Mouse (Mus musculus) stomach, embryonic 16.5 days (tissue): ENCODE measurements around the gene Tmem132c. TPM values are rescaled to one million over a fixed set of nuclear protein-coding genes. Genes with fewer than 3 reads are reported as not detected.
"Not testable (repeated sequence)": the region's sequence is repeated elsewhere in the genome, so short reads cannot be mapped to it uniquely, and the experiment has no call there.

ENCODE experiments used
- ATAC-seq: fragments of 200-750 bp; cut with Nextera tagmentation; 2 replicates; pipeline ENCODE4 v1.8.0; 2017; ENCODE audit warnings: moderate number of reproducible peaks, moderate TSS enrichment; ENCODE audit not compliant: insufficient read depth, low FRiP score
- H3K27ac ChIP-seq: fragments of 300-500 bp; sonication (generic); 2 replicates; pipeline ENCODE4 v1.5.1; 2014; ENCODE audit warnings: low read length
- H3K27me3 ChIP-seq: fragments of 300-500 bp; sonication (generic); 2 replicates; pipeline ENCODE4 v1.6.1; 2014; ENCODE audit warnings: low read length, control low read depth, mixed read lengths; ENCODE audit not compliant: control insufficient read depth, insufficient read depth
- H3K36me3 ChIP-seq: fragments of 300-500 bp; sonication (generic); 2 replicates; pipeline ENCODE4 v1.6.1; 2014; ENCODE audit warnings: low read length; ENCODE audit not compliant: control insufficient read depth, insufficient read depth
- H3K4me1 ChIP-seq: fragments of 300-500 bp; sonication (generic); 2 replicates; pipeline ENCODE4 v1.6.1; 2014; ENCODE audit warnings: low read length, control low read depth, mixed read lengths; ENCODE audit not compliant: control insufficient read depth, insufficient read depth
- H3K4me2 ChIP-seq: fragments of 300-500 bp; sonication (generic); 2 replicates; pipeline ENCODE4 v1.6.1; 2014; ENCODE audit warnings: low read depth, low read length, mixed read lengths
- H3K4me3 ChIP-seq: fragments of 300-500 bp; sonication (generic); replicated peaks from 2 replicates; pipeline ENCODE4 v1.5.1; 2014; ENCODE audit warnings: mild to moderate bottlenecking, low read length
- H3K9ac ChIP-seq: fragments of 300-500 bp; sonication (generic); 2 replicates; pipeline ENCODE4 v1.6.1; 2014; ENCODE audit warnings: low read length
- H3K9me3 ChIP-seq: fragments of 300-500 bp; sonication (generic); replicated peaks from 2 replicates; pipeline ENCODE4 v1.6.1; 2016; ENCODE audit warnings: low read length, control low read depth; ENCODE audit not compliant: control insufficient read depth
- WGBS: fragments of 180-500 bp; shearing (Covaris S2); extraction: QIAGEN DNeasy Blood & Tissue Kit; methylation state at CpG from one replicate; pipeline ENCODE4 v1.1.7; 2014; 5-methylcytosine and 5-hydroxymethylcytosine counted together
- polyA plus RNA-seq: library from polyadenylated mRNA; unstranded; fragments of >200 nt; fragmentation: Nextera tagmentation; extraction: Ambion mirVana; gene quantifications from 2 replicates; pipeline ENCODE4 v1.2.1, GENCODE M21; 2015

The Tmem132c gene
- polyA plus RNA-seq, 1 experiment from 2014 or later, result 1.4 TPM

DNA sequence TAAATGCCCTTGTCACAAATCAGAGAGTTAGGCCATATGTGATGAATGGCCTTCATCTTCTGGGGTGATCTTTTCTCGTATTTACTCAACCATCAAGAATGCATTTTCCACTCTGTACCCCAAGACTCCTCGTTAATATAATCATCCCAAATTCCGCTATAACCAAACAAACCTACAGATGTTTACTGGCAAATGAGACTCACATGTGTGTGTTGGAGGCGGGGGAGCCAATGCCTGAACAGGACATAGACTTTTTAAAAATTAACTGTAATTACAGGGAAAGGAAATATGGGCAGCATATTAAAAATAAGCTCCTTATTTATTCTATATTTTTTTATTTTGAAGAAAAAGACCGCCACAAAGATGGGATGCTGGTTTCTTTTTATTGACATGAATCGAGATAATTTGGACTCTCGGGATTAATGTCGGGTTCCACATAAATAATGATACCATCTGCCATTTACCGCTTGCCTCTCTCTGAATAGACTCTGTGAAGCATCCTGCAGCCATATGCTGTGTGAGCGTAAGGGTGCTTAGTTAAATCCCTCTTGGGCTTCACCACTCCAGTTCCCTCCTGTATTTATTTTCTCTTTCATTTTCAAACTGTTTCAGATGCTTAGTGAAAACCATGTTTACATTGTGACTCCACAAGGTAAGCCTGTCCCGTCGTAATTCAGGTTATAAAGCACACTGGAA lies 105.6 kb downstream of the Tmem132c start:
- no peak overlapping the region for H3K4me2 ChIP-seq
- no peaks in the 10 kb centered on the region for H3K36me3 ChIP-seq
- H3K9ac ChIP-seq, result no peak overlapping the region
- 58% methylated on average over 12 of the region's 12 CpGs for WGBS
- H3K4me3 ChIP-seq, result no peak overlapping the region
- no peak overlapping the region for H3K27ac ChIP-seq
- no peak for ATAC-seq
- no peaks in the 10 kb centered on the region for H3K27me3 ChIP-seq
- H3K9me3 ChIP-seq, result no peaks in the 10 kb centered on the region
- no peaks in the 10 kb centered on the region for H3K4me1 ChIP-seq

DNA sequence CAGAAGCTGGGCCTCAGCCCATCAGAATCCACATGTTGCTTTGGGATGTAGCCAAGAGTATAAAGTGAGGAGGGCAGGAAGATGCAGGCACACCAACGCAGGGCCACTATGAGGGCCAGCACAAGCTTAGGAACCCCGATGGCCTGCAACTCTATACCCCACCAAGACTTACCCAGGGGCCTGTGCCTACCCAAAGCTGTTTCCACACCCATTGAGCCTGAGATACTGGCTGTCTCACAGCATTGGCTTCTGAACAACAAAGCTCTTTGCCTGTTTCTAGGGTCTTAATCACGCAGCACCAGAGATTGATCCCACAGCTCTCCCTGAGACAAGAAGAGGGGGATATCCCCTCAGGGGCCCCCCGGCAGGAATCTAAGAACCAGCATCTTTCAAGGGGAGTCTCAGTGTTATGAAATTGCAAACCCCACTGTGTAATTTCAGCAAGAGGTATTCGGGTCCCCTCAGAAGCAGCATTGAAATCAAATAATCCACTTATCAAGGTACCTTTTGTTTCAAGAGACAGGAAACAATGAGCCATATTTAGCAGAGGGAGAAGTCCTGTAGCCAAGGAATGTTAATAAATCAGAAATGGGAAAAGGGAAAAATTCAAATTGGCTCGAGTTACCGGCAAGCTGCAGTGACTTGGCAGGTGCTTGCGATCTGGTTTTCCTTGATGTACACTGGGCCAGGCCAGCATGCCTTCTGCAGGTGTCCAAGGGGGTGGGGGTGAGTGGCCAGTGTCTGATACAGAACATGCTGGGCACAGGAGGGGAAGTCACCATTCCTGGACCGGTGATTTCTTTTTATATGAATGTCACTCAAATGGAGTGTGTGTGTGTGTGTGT lies 107.8 kb downstream of the Tmem132c start:
- no peaks in the 10 kb centered on the region for H3K27me3 ChIP-seq
- H3K9me3 ChIP-seq, result no peaks in the 10 kb centered on the region
- no peak overlapping the region for H3K27ac ChIP-seq
- no peak overlapping the region for H3K9ac ChIP-seq
- no peaks in the 10 kb centered on the region for H3K4me1 ChIP-seq
- H3K4me3 ChIP-seq, result no peak overlapping the region
- 42% methylated on average over 9 of the region's 9 CpGs for WGBS
- no peak overlapping the region for H3K4me2 ChIP-seq
- ATAC-seq, result no peak
- H3K36me3 ChIP-seq, result no peaks in the 10 kb centered on the region

DNA sequence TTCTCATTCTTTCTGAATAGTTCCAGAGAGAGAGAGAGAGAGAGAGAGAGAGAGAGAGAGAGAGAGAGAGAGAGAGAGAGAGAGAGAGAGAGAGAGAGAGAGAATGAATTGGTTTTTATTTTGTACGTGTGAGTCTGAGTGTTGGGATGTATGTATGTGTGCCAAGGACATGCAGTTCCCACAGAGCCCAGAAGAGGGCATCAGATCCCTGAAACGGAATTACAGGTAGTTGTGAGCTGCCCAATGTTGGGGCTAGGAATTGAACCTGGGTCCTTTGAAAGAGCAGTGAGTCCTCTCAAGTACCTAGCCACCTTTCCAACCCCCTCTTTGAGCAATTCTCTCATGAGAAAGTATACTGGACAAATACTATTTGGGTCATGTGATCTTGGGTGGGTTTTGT lies 111.4 kb downstream of the Tmem132c start:
- no peaks in the 10 kb centered on the region for H3K36me3 ChIP-seq
- H3K27ac ChIP-seq, result no peak overlapping the region
- H3K9me3 ChIP-seq, result no peaks in the 10 kb centered on the region
- H3K4me1 ChIP-seq, result no peaks in the 10 kb centered on the region
- H3K4me2 ChIP-seq, result no peak overlapping the region
- no peak for ATAC-seq
- WGBS, result 59% methylated on average over 2 of the region's 2 CpGs
- no peak overlapping the region for H3K4me3 ChIP-seq
- H3K9ac ChIP-seq, result no peak overlapping the region
- no peaks in the 10 kb centered on the region for H3K27me3 ChIP-seq

DNA sequence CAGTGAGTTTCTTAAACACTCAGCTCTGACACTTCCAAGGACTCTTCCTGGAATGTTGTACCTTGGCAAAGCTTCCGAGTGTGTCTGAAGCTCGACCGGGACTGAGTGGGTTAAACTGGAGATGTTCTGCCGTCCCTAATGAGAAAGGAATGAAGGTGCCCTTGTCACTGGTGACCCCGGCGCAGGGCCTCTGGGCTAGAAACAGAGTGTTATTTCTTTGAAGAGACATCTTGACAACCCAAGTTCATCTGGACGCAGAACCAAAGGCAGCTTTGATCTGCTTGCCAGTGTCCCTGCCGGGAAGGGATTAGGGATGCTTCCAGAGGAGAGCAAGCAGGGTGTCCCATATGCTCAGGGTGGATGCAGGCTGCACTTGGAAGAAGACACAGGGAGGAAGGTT lies 114.2 kb downstream of the Tmem132c start:
- Histone ChIP-seq H3K4me3 (no peak overlapping the region), H3K9me3 (no peaks in the 10 kb centered on the region), H3K9ac (no peak overlapping the region), H3K27ac (no peak overlapping the region), H3K4me1 (no peaks in the 10 kb centered on the region), H3K36me3 (no peaks in the 10 kb centered on the region), H3K27me3 (no peaks in the 10 kb centered on the region), H3K4me2 (no peak overlapping the region)
- no peak for ATAC-seq
- 21% methylated on average over 8 of the region's 8 CpGs for WGBS

DNA sequence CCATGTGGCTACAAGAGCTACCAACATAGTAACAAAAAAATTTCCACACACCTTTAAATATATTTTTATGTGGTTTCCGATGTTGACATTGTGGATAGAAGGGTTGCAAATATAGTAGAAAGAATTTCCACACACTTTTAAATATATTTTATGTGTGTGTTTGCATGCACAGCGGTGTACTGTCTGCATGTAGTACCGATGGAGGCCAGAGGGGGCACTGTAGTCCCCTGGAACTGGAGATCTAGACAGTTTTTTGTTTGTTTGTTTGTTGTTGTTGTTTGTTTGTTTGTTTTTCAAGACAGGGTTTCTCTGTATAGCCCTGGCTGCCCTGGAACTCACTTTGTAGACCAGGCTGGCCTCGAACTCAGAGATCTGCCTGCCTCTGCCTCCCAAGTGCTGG lies 116.3 kb downstream of the Tmem132c start:
- H3K36me3 ChIP-seq, H3K4me1 ChIP-seq, ATAC-seq, H3K9ac ChIP-seq, H3K9me3 ChIP-seq, H3K4me3 ChIP-seq, H3K27ac ChIP-seq, H3K4me2 ChIP-seq, H3K27me3 ChIP-seq: not testable (repeated sequence)
- 85% methylated on average over 4 of the region's 4 CpGs for WGBS

DNA sequence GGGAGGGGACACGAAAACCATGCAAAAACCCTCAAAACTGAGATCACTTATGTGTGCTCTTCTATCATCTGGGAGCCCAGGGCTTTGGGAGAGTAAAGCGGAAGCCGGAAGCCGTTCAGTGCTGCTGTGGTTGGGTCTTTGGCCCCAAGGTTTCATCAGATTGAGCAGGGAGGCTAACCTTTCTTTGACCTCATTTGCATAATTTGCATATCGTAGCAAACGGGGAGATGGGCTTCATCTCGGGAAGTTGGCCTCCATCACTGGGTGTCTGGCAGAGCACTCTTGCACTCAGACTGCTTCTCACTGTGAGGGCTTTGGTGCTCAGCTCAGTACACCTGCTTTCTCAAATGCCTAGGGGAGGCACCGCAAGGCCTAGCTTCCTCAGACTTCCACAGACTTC lies 119.5 kb downstream of the Tmem132c start:
- no peaks in the 10 kb centered on the region for H3K27me3 ChIP-seq
- no peak overlapping the region for H3K27ac ChIP-seq
- no peak overlapping the region for H3K4me3 ChIP-seq
- no peaks in the 10 kb centered on the region for H3K9me3 ChIP-seq
- ATAC-seq, result no peak
- 68% methylated on average over 8 of the region's 8 CpGs for WGBS
- no peaks in the 10 kb centered on the region for H3K36me3 ChIP-seq
- no peaks in the 10 kb centered on the region for H3K4me1 ChIP-seq
- no peak overlapping the region for H3K4me2 ChIP-seq
- H3K9ac ChIP-seq, result no peak overlapping the region

DNA sequence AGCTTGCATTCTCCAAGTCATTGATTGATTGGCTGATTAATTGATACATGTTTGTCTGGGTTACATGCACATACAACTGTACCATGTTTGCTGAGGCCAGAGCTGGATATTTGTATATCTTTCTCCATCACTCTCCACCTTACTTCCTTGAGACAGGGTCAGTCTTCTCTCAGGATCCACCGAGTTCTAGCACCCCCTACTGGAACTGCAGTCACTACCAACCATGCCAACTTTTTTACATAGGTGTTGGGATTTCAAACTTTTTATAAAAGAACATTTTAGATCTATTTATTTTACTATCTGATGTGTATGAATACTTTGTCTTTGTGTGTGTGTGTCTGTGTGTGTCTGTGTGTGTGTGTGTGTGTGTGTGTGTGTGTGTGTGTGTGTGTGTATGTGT lies 123.5 kb downstream of the Tmem132c start:
- no peak overlapping the region for H3K27ac ChIP-seq
- no peak overlapping the region for H3K9ac ChIP-seq
- no peaks in the 10 kb centered on the region for H3K27me3 ChIP-seq
- 14% methylated on average over 1 of the region's 1 CpGs for WGBS
- H3K4me1 ChIP-seq, result no peaks in the 10 kb centered on the region
- H3K36me3 ChIP-seq, result no peaks in the 10 kb centered on the region
- no peak overlapping the region for H3K4me2 ChIP-seq
- H3K9me3 ChIP-seq, result no peaks in the 10 kb centered on the region
- no peak for ATAC-seq
- no peak overlapping the region for H3K4me3 ChIP-seq

DNA sequence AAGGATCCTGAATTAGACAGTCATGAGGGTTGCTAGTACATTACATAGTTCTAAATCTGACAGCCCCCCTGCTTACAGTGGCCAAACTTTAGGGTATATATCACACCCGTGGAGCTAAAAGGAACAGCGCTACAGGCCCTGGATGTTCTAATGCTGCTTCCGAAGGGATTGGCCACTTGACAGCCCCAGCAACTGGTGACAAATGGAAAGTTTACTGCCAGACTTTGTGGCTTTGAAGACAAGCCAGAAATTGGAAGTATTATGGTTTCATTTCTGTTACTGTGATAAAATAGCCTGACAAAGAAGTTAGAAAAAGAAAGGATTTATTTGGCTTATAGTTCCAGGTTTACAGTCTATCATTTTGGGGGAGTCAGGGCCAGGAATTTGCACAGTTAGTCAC lies 126.6 kb downstream of the Tmem132c start:
- Histone ChIP-seq H3K9ac (no peak overlapping the region), H3K4me3 (no peak overlapping the region), H3K4me2 (no peak overlapping the region), H3K27me3 (no peaks in the 10 kb centered on the region), H3K27ac (no peak overlapping the region), H3K9me3 (no peaks in the 10 kb centered on the region), H3K36me3 (no peaks in the 10 kb centered on the region), H3K4me1 (no peaks in the 10 kb centered on the region)
- no peak for ATAC-seq
- WGBS, result 61% methylated on average over 3 of the region's 3 CpGs

DNA sequence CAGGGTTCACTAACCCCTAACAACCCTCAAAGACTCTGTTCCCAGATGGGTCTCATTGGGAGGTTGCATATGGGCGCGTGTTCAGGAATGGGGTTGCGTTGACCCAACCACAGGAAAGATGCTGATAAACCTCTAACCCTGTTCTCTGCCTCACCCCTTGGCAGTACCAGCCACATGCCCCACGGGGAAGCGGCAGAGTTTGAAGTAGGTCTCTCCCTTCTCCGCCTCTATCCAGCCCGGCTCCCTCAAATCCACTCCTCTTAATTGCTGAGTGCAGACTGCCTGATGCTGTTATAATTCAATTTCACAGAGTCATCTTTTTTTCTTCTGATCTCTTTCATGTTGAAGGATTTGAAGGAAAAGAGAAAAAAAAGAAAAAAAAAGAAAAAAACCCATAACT lies 128.2 kb downstream of the Tmem132c start:
- no peaks in the 10 kb centered on the region for H3K9me3 ChIP-seq
- no peak overlapping the region for H3K4me3 ChIP-seq
- no peak overlapping the region for H3K27ac ChIP-seq
- H3K4me2 ChIP-seq, result no peak overlapping the region
- WGBS, result 67% methylated on average over 7 of the region's 7 CpGs
- no peaks in the 10 kb centered on the region for H3K36me3 ChIP-seq
- H3K4me1 ChIP-seq, result no peaks in the 10 kb centered on the region
- H3K27me3 ChIP-seq, result no peaks in the 10 kb centered on the region
- no peak for ATAC-seq
- H3K9ac ChIP-seq, result no peak overlapping the region
